Mouse (Mus musculus) forebrain, embryonic 10.5 days (tissue): ENCODE measurements around the gene Slit1. TPM values are rescaled to one million over a fixed set of nuclear protein-coding genes. Genes with fewer than 3 reads are reported as not detected.
A peak's percentile ranks its signal among the peaks of the same experiment; 100 is the strongest.

Source experiments
- DNase-seq: peaks from one replicate; pipeline ENCODE4 v3.0.0-alpha.2; 2017; ENCODE audit warnings: low spot score; ENCODE audit errors: extremely low spot score
- H3K27ac ChIP-seq: fragments of 300-500 bp; sonication (generic); 2 replicates; pipeline ENCODE4 v1.5.1; 2016; ENCODE audit warnings: mild to moderate bottlenecking
- H3K27me3 ChIP-seq: fragments of 300-500 bp; sonication (generic); 2 replicates; pipeline ENCODE4 v1.6.1; 2016; ENCODE audit warnings: mild to moderate bottlenecking; ENCODE audit not compliant: poor library complexity, severe bottlenecking
- H3K36me3 ChIP-seq: fragments of 300-500 bp; sonication (generic); replicated peaks from 2 replicates; pipeline ENCODE4 v1.6.1; 2016; ENCODE audit warnings: mild to moderate bottlenecking, moderate library complexity
- H3K4me1 ChIP-seq: fragments of 300-500 bp; sonication (generic); 2 replicates; pipeline ENCODE4 v1.6.1; 2016
- H3K4me3 ChIP-seq: fragments of 300-500 bp; sonication (generic); 2 replicates; pipeline ENCODE4 v1.5.1; 2016; ENCODE audit warnings: mild to moderate bottlenecking, moderate library complexity
- H3K9me3 ChIP-seq: fragments of 300-500 bp; sonication (generic); 2 replicates; pipeline ENCODE4 v1.6.1; 2016; ENCODE audit warnings: mild to moderate bottlenecking, moderate library complexity
- WGBS: fragments of 180-500 bp; shearing (Covaris S2); methylation state at CpG from one replicate; pipeline ENCODE4 v1.1.7; 2016; 5-methylcytosine and 5-hydroxymethylcytosine counted together
- polyA plus RNA-seq: library from polyadenylated mRNA; unstranded; fragments of >200 nt; fragmentation: Nextera tagmentation; extraction: Ambion mirVana; gene quantifications from 2 replicates; pipeline ENCODE4 v1.2.1, GENCODE M21; 2016

Gene Slit1
- polyA plus RNA-seq, 1 experiment from 2014 or later: 1.4 TPM

GRCm38 (mm10) chr19:41754760-41755159 lies 11.3 kb upstream of the Slit1 start:
- Histone ChIP-seq H3K4me1 (peaks cover 35% of the 10 kb centered on the region), H3K27ac (peak overlapping the region; percentile 36; the same call in 1 of the 2 replicates), H3K36me3 (0 out of 2 replicates have a peak, but pooled peaks cover 3% of the 10 kb centered on the region), H3K27me3 (peaks cover 56% of the 10 kb centered on the region), H3K9me3 (no peaks in the 10 kb centered on the region), H3K4me3 (no peak overlapping the region)
- no peak for DNase-seq
- 63% methylated on average over 15 of the region's 15 CpGs for WGBS

GRCm38 (mm10) chr19:41751906-41752305 lies 8.4 kb upstream of the Slit1 start:
- Histone ChIP-seq H3K27ac (0 out of 2 replicates have a peak overlapping the region, but pooled peaks have one; percentile 26), H3K9me3 (no peaks in the 10 kb centered on the region), H3K4me1 (peaks cover 40% of the 10 kb centered on the region), H3K4me3 (no peak overlapping the region), H3K36me3 (no peaks in the 10 kb centered on the region), H3K27me3 (peaks cover 82% of the 10 kb centered on the region)
- WGBS: 65% methylated on average over 11 of the region's 11 CpGs
- DNase-seq: no peak

- no peaks in the 10 kb centered on the region for H3K9me3 ChIP-seq
- peaks cover 65% of the 10 kb centered on the region for H3K4me1 ChIP-seq
- peaks cover 96% of the 10 kb centered on the region for H3K27me3 ChIP-seq
- H3K36me3 ChIP-seq: no peaks in the 10 kb centered on the region
- 95% methylated on average over 14 of the region's 14 CpGs for WGBS
- H3K27ac ChIP-seq: no peak overlapping the region
- H3K4me3 ChIP-seq: no peak overlapping the region
- DNase-seq: no peak
Measured at GRCm38 (mm10) chr19:41747436-41747835, 4.0 kb upstream of the Slit1 start.

GRCm38 (mm10) chr19:41745941-41746557 lies 2.6 kb upstream of the Slit1 start:
- Histone ChIP-seq H3K27me3 (peaks cover 97% of the 10 kb centered on the region), H3K4me3 (no peak overlapping the region; the same call in 1 of the 2 replicates), H3K4me1 (peaks cover 56% of the 10 kb centered on the region), H3K27ac (peak overlapping the region; percentile 71), H3K36me3 (no peaks in the 10 kb centered on the region), H3K9me3 (no peaks in the 10 kb centered on the region)
- peak; percentile 56 for DNase-seq
- 39% methylated on average over 15 of the region's 15 CpGs for WGBS

GRCm38 (mm10) chr19:41738896-41739295 lies 4.6 kb downstream of the Slit1 start:
- Histone ChIP-seq H3K9me3 (no peaks in the 10 kb centered on the region), H3K4me3 (no peak overlapping the region), H3K27me3 (peaks cover 100% of the 10 kb centered on the region), H3K36me3 (no peaks in the 10 kb centered on the region), H3K27ac (no peak overlapping the region), H3K4me1 (peaks cover 52% of the 10 kb centered on the region)
- no peak for DNase-seq
- WGBS: 15% methylated on average over 4 of the region's 4 CpGs

- peak overlapping the region; percentile 0; the same call in 1 of the 2 replicates for H3K27ac ChIP-seq
- peak overlapping the region; percentile 34 for H3K4me3 ChIP-seq
- H3K36me3 ChIP-seq: no peaks in the 10 kb centered on the region
- H3K27me3 ChIP-seq: peaks cover 100% of the 10 kb centered on the region
- no peak for DNase-seq
- no peaks in the 10 kb centered on the region for H3K9me3 ChIP-seq
- 7% methylated on average over 14 of the region's 14 CpGs for WGBS
- H3K4me1 ChIP-seq: peaks cover 48% of the 10 kb centered on the region
Measured at GRCm38 (mm10) chr19:41738429-41738805, 5.0 kb downstream of the Slit1 start.

GRCm38 (mm10) chr19:41737657-41738428 lies 5.6 kb downstream of the Slit1 start:
- peak overlapping the region; percentile 34 for H3K4me3 ChIP-seq
- WGBS: 1% methylated on average over 18 of the region's 18 CpGs
- H3K9me3 ChIP-seq: no peaks in the 10 kb centered on the region
- H3K4me1 ChIP-seq: peaks cover 42% of the 10 kb centered on the region
- no peaks in the 10 kb centered on the region for H3K36me3 ChIP-seq
- no peak for DNase-seq
- peak overlapping the region; percentile 0 for H3K27ac ChIP-seq
- H3K27me3 ChIP-seq: peaks cover 100% of the 10 kb centered on the region

GRCm38 (mm10) chr19:41734685-41735084 lies 8.8 kb downstream of the Slit1 start:
- Histone ChIP-seq H3K4me1 (peaks cover 37% of the 10 kb centered on the region), H3K36me3 (no peaks in the 10 kb centered on the region), H3K9me3 (peaks cover 13% of the 10 kb centered on the region; the same call in 1 of the 2 replicates), H3K4me3 (no peak overlapping the region), H3K27ac (0 out of 2 replicates have a peak overlapping the region, but pooled peaks have one; percentile 35), H3K27me3 (peaks cover 84% of the 10 kb centered on the region)
- WGBS: 11% methylated on average over 10 of the region's 10 CpGs
- no peak for DNase-seq

- Histone ChIP-seq H3K9me3 (peaks cover 2% of the 10 kb centered on the region; the same call in 1 of the 2 replicates), H3K27ac (no peak overlapping the region), H3K4me1 (peaks cover 20% of the 10 kb centered on the region), H3K4me3 (no peak overlapping the region), H3K36me3 (no peaks in the 10 kb centered on the region), H3K27me3 (peaks cover 83% of the 10 kb centered on the region)
- DNase-seq: no peak
- WGBS: 34% methylated on average over 2 of the region's 2 CpGs
Measured at GRCm38 (mm10) chr19:41725491-41725890, 18.0 kb downstream of the Slit1 start.

GRCm38 (mm10) chr19:41724831-41725470 lies 18.5 kb downstream of the Slit1 start:
- peak; percentile 61 for DNase-seq
- H3K36me3 ChIP-seq: no peaks in the 10 kb centered on the region
- peaks cover 83% of the 10 kb centered on the region for H3K27me3 ChIP-seq
- H3K4me1 ChIP-seq: peaks cover 21% of the 10 kb centered on the region
- no peak overlapping the region for H3K4me3 ChIP-seq
- no peaks in the 10 kb centered on the region for H3K9me3 ChIP-seq
- no peak overlapping the region for H3K27ac ChIP-seq
- WGBS: 36% methylated on average over 9 of the region's 9 CpGs

- peaks cover 83% of the 10 kb centered on the region for H3K27me3 ChIP-seq
- H3K9me3 ChIP-seq: no peaks in the 10 kb centered on the region
- WGBS: 55% methylated on average over 2 of the region's 2 CpGs
- H3K4me1 ChIP-seq: peaks cover 37% of the 10 kb centered on the region
- no peak overlapping the region for H3K4me3 ChIP-seq
- H3K27ac ChIP-seq: no peak overlapping the region; the same call in 1 of the 2 replicates
- no peaks in the 10 kb centered on the region for H3K36me3 ChIP-seq
- DNase-seq: no peak
Measured at GRCm38 (mm10) chr19:41723337-41723736, 20.1 kb downstream of the Slit1 start.

GRCm38 (mm10) chr19:41719436-41719835 lies 24.0 kb downstream of the Slit1 start:
- H3K4me1 ChIP-seq: peaks cover 62% of the 10 kb centered on the region
- WGBS: 86% methylated on average over 8 of the region's 8 CpGs
- peaks cover 92% of the 10 kb centered on the region for H3K27me3 ChIP-seq
- no peaks in the 10 kb centered on the region for H3K36me3 ChIP-seq
- no peak overlapping the region for H3K4me3 ChIP-seq
- H3K9me3 ChIP-seq: no peaks in the 10 kb centered on the region
- DNase-seq: no peak
- no peak overlapping the region for H3K27ac ChIP-seq
